Mouse (Mus musculus): ENCODE measurements at regions not wholly inside any gene's neighbourhood (a gene's known extent, or its start where the extent isn't known, plus 50 kb on each side); places are given as distances from the start of the nearest gene placed in this dataset.

GRCm38 (mm10) chr16:28038954-28039353 is 650.3 kb downstream of the Ccdc50 start:
- no peak for TF ChIP-seq MAFK (IDR thresholded peaks at IDR 0.05; ENCODE audit: insufficient read depth, low read depth, low read length)
- TF ChIP-seq ZNF384 (IDR thresholded peaks at IDR 0.05; ENCODE audit: low read depth, low read length), result no peak
- TF ChIP-seq CHD2 (IDR thresholded peaks at IDR 0.05; ENCODE audit: low read depth, low read length), result no peak
